Mouse (Mus musculus): Measurements from ENCODE around the gene Pianp.

GRCm38 (mm10) chr6:125008060-125008459 is 11.6 kb downstream of the Pianp start:
- no peak for TF ChIP-seq GATA1 (IDR thresholded peaks at IDR 0.05; ENCODE audit: borderline replicate concordance, low read length)
- no peak for TF ChIP-seq CTCF (IDR thresholded peaks at IDR 0.05; ENCODE audit: low read depth, low read length)
- no peak for TF ChIP-seq GATA2 (IDR thresholded peaks at IDR 0.05; ENCODE audit: borderline replicate concordance, low read depth, low read length)
- TF ChIP-seq POLR2AphosphoS5 (IDR thresholded peaks at IDR 0.05; ENCODE audit: insufficient replicate concordance, low read depth, low read length) = no peak

Measured in G1E (cell line).